Mouse (Mus musculus) CH12.LX (cell line): ENCODE data around the gene Tk2. TPM values are rescaled to one million over a fixed set of nuclear protein-coding genes. Genes with fewer than 3 reads are reported as not detected.
"Not testable (repeated sequence)": the region's sequence is repeated elsewhere in the genome, so short reads cannot be mapped to it uniquely, and the experiment has no call there.

Experiments used
- DNase-seq: peaks from one replicate; pipeline ENCODE4 v3.0.0-alpha.2; 2013; ENCODE audit errors: extremely low read depth
- H3K27ac ChIP-seq: 2 replicates; pipeline ENCODE4 v1.5.1; 2012; ENCODE audit warnings: low read depth, mild to moderate bottlenecking, control low read depth, moderate library complexity; ENCODE audit not compliant: insufficient read depth
- H3K27me3 ChIP-seq: replicated peaks from 2 replicates; pipeline ENCODE3; 2012; ENCODE audit warnings: inconsistent platforms
- H3K36me3 ChIP-seq, 2 experiments: replicated peaks in 1 of 2; 2 replicates each; pipeline versions ENCODE3 to v1.6.1; 2012; ENCODE audit warnings: inconsistent platforms in 1 of 2, low read length in 1 of 2, mild to moderate bottlenecking in 1 of 2, mixed read lengths in 1 of 2, moderate library complexity in 1 of 2; ENCODE audit not compliant: control insufficient read depth in 1 of 2, insufficient read depth in 1 of 2
- H3K4me1 ChIP-seq, 2 experiments: 2 replicates each; pipeline ENCODE4 v1.6.1; 2012; ENCODE audit warnings: inconsistent platforms in 1 of 2, moderate library complexity in 1 of 2; ENCODE audit not compliant: insufficient read depth in 2 of 2, control insufficient read depth in 1 of 2
- H3K4me2 ChIP-seq: 2 replicates; pipeline ENCODE4 v1.6.1; 2012; ENCODE audit warnings: low read depth, mild to moderate bottlenecking, control low read depth; ENCODE audit not compliant: poor library complexity, insufficient read depth, severe bottlenecking
- H3K4me3 ChIP-seq, 3 experiments: fragments of 150-350 bp in 1 of 3; sonication (generic) in 1 of 3; replicated peaks in 1 of 3; 2 replicates each; pipeline versions ENCODE3 to v1.5.1; 2011 to 2012; ENCODE audit warnings: low read depth in 2 of 3, low read length in 2 of 3, mild to moderate bottlenecking in 2 of 3, moderate library complexity in 2 of 3, control low read depth in 1 of 3, improper control_type of control experiment in 1 of 3, inconsistent platforms in 1 of 3, mixed read lengths in 1 of 3; ENCODE audit not compliant: poor library complexity in 1 of 3
- H3K79me2 ChIP-seq: replicated peaks from 2 replicates; pipeline ENCODE4 v1.6.1; 2012; ENCODE audit warnings: mild to moderate bottlenecking, moderate library complexity; ENCODE audit not compliant: control insufficient read depth, poor library complexity, insufficient read depth, severe bottlenecking; ENCODE audit errors: extremely low read depth
- H3K9ac ChIP-seq: 2 replicates; pipeline ENCODE4 v1.6.1; 2012; ENCODE audit warnings: low read depth, mild to moderate bottlenecking, control low read depth, moderate library complexity; ENCODE audit not compliant: insufficient read depth
- H3K9me3 ChIP-seq: replicated peaks from 2 replicates; pipeline ENCODE3; 2012; ENCODE audit warnings: low read length, inconsistent platforms, mixed read lengths
- BHLHE40 ChIP-seq: IDR thresholded peaks from 2 replicates; pipeline ENCODE4 v1.6.1; 2011; ENCODE audit warnings: mild to moderate bottlenecking, low read depth, low read length, improper control_type of control experiment
- CHD1 ChIP-seq: IDR thresholded peaks from 2 replicates; pipeline ENCODE4 v1.6.1; 2012; ENCODE audit warnings: low read depth, low read length, improper control_type of control experiment, inconsistent platforms
- CHD2 ChIP-seq: IDR thresholded peaks from 2 replicates; pipeline ENCODE4 v1.6.1; 2011; ENCODE audit warnings: low read length, improper control_type of control experiment
- CTCF ChIP-seq, 2 experiments: IDR thresholded peaks in 1 of 2; conservative IDR thresholded peaks in 1 of 2; 2 replicates each; pipeline ENCODE4 v1.5.1; 2011 to 2012; ENCODE audit warnings: low read depth in 2 of 2, low read length in 2 of 2, improper control_type of control experiment in 1 of 2, inconsistent platforms in 1 of 2, mild to moderate bottlenecking in 1 of 2, moderate library complexity in 1 of 2
- ELF1 ChIP-seq: IDR thresholded peaks from 2 replicates; pipeline ENCODE4 v1.6.1; 2014; ENCODE audit warnings: low read depth, mild to moderate bottlenecking, inconsistent platforms, low read length, improper control_type of control experiment
- ETS1 ChIP-seq: conservative IDR thresholded peaks from 2 replicates; pipeline ENCODE4 v1.6.1; 2012; ENCODE audit warnings: low read depth, mild to moderate bottlenecking, inconsistent platforms, low read length, improper control_type of control experiment, moderate library complexity
- GABPA ChIP-seq: IDR thresholded peaks from 2 replicates; pipeline ENCODE4 v1.6.1; 2012; ENCODE audit warnings: low read depth, low read length, improper control_type of control experiment, inconsistent platforms; ENCODE audit not compliant: insufficient replicate concordance
- HCFC1 ChIP-seq: IDR thresholded peaks from 2 replicates; pipeline ENCODE4 v1.6.1; 2012; ENCODE audit warnings: low read depth, mild to moderate bottlenecking, inconsistent platforms, low read length, improper control_type of control experiment
- IRF4 ChIP-seq: IDR thresholded peaks from 2 replicates; pipeline ENCODE4 v1.6.1; 2014; ENCODE audit warnings: low read depth, mild to moderate bottlenecking, inconsistent platforms, low read length, improper control_type of control experiment
- JUN ChIP-seq: IDR thresholded peaks from 2 replicates; pipeline ENCODE4 v1.6.1; 2011; ENCODE audit warnings: low read depth, mild to moderate bottlenecking, low read length, improper control_type of control experiment, moderate library complexity; ENCODE audit not compliant: insufficient read depth
- MAX ChIP-seq: IDR thresholded peaks from 2 replicates; pipeline ENCODE4 v1.6.1; 2011; ENCODE audit warnings: low read length, improper control_type of control experiment
- MAZ ChIP-seq: IDR thresholded peaks from 2 replicates; pipeline ENCODE4 v1.6.1; 2012; ENCODE audit warnings: low read depth, mild to moderate bottlenecking, inconsistent platforms, low read length, improper control_type of control experiment, moderate library complexity
- MYC ChIP-seq: IDR thresholded peaks from 2 replicates; pipeline ENCODE4 v1.6.1; 2011; ENCODE audit warnings: low read depth, mild to moderate bottlenecking, improper control_type of control experiment, low read length
- NELFE ChIP-seq: IDR thresholded peaks from 2 replicates; pipeline ENCODE4 v1.6.1; 2011; ENCODE audit warnings: low read depth, low read length, improper control_type of control experiment
- NRF1 ChIP-seq: IDR thresholded peaks from 2 replicates; pipeline ENCODE4 v1.6.1; 2014; ENCODE audit warnings: low read depth, mild to moderate bottlenecking, inconsistent platforms, low read length, improper control_type of control experiment, moderate library complexity
- POLR2A ChIP-seq: IDR thresholded peaks from 2 replicates; pipeline ENCODE4 v1.6.1; 2011; ENCODE audit warnings: low read depth, mild to moderate bottlenecking, improper control_type of control experiment, low read length
- POLR2AphosphoS2 ChIP-seq: IDR thresholded peaks from 2 replicates; pipeline ENCODE4 v1.6.1; 2011; ENCODE audit warnings: low read depth, low read length, improper control_type of control experiment
- RCOR1 ChIP-seq: conservative IDR thresholded peaks from 2 replicates; pipeline ENCODE4 v1.6.1; 2012; ENCODE audit warnings: low read depth, mild to moderate bottlenecking, inconsistent platforms, low read length, improper control_type of control experiment
- SIN3A ChIP-seq: IDR thresholded peaks from 2 replicates; pipeline ENCODE4 v1.6.1; 2012; ENCODE audit warnings: low read length, improper control_type of control experiment, inconsistent platforms
- TBP ChIP-seq: conservative IDR thresholded peaks from 2 replicates; pipeline ENCODE4 v1.6.1; 2011; ENCODE audit warnings: low read depth, low read length, improper control_type of control experiment
- UBTF ChIP-seq: IDR thresholded peaks from 2 replicates; pipeline ENCODE4 v1.6.1; 2012; ENCODE audit warnings: low read depth, mild to moderate bottlenecking, inconsistent platforms, low read length, improper control_type of control experiment, moderate library complexity
- USF2 ChIP-seq: conservative IDR thresholded peaks from 2 replicates; pipeline ENCODE4 v1.6.1; 2011; ENCODE audit warnings: low read depth, low read length, improper control_type of control experiment
- ZMIZ1 ChIP-seq: IDR thresholded peaks from 2 replicates; pipeline ENCODE4 v1.6.1; 2012; ENCODE audit warnings: low read depth, mild to moderate bottlenecking, inconsistent platforms, low read length, improper control_type of control experiment
- ZNF384 ChIP-seq: IDR thresholded peaks from 2 replicates; pipeline ENCODE4 v1.6.1; 2012; ENCODE audit warnings: low read depth, low read length, improper control_type of control experiment, inconsistent platforms
- dilution Hi-C: fragments of 300-500 bp; cut with MboI; formaldehyde crosslinking; loops from 2 replicates; pipeline ENCODE4 v1.14.3; 2020; ENCODE audit warnings: low sequenced_read_pairs; ENCODE audit not compliant: extremely low pct_unique_long_range_greater_than_20kb, extremely low pct_ligation_motif_present
- in situ Hi-C: fragments of 300-500 bp; cut with MboI; formaldehyde crosslinking; loops from 3 replicates; pipeline ENCODE4 v1.14.3; 2019; ENCODE audit warnings: low sequenced_read_pairs, low pct_ligation_motif_present, low pct_unique_long_range_greater_than_20kb, mixed read lengths
- polyA plus RNA-seq: library from polyadenylated mRNA; unstranded; fragments of >175 nt; gene quantifications from 2 replicates; pipeline ENCODE4 v1.2.1, GENCODE M21; 2012; ENCODE audit warnings: low read depth; ENCODE audit not compliant: insufficient read length
- total RNA-seq, 2 experiments: library from RNA; depleted of rRNA; stranded (reverse); fragments of 300-350 nt in 1 of 2; fragments of >200 nt in 1 of 2; gene quantifications; 2 replicates each; pipeline ENCODE4 v1.2.3; 2012 to 2014

The Tk2 gene
- total and polyA plus RNA-seq, 3 experiments = 7.3 to 13.5 (median 8.9) TPM

DNA sequence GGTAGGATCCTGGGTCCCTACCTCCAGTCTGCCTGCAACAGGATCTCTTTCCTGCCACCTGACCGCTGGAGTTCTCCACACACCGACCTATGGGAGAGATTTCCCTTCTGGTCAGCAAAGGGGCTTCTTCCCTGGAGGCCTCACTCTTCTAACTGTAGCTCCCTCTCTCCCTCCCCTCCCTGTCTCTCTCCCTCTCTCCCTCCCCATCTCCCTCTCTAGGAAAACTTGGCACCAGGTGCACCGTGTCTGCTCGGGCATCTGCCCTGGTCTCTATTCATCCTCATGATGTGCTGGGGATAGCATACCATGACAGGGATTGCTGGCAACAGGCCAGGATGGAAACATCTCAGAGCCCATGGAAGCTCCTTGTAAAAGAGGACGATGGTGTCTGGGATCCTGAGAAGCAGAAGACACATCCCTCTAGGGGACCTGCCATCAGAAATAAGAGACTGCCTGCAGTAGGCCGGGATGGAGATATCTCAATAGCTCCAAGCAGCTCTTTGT lies 20.6 kb upstream of the Tk2 start:
- Histone ChIP-seq H3K79me2 (no peaks in the 10 kb centered on the region), H3K4me3 (no peak overlapping the region), H3K36me3 (peaks cover 6 to 8% of the 10 kb centered on the region in 2 experiments), H3K27ac (no peak overlapping the region), H3K4me2 (no peak overlapping the region), H3K4me1 (no peaks in the 10 kb centered on the region), H3K9ac (no peak overlapping the region), H3K27me3 (no peaks in the 10 kb centered on the region), H3K9me3 (no peaks in the 10 kb centered on the region)
- TF ChIP-seq SIN3A (no peak), GABPA (no peak), ELF1 (no peak), ZNF384 (no peak), NRF1 (no peak), JUN (no peak), ZMIZ1 (no peak), RCOR1 (no peak), CTCF (conservative IDR thresholded peaks at IDR 0.05 in 1 of 2, IDR thresholded peaks at IDR 0.05 in 1 of 2; ENCODE audit: low read depth in 2 of 2, low read length in 2 of 2) (no peak), CHD1 (no peak), MAZ (no peak), POLR2A (no peak), MAX (no peak), POLR2AphosphoS2 (no peak), HCFC1 (no peak)
- no peak for DNase-seq
- dilution Hi-C loops (no loop called here), in situ Hi-C loops (no loop called here)

DNA sequence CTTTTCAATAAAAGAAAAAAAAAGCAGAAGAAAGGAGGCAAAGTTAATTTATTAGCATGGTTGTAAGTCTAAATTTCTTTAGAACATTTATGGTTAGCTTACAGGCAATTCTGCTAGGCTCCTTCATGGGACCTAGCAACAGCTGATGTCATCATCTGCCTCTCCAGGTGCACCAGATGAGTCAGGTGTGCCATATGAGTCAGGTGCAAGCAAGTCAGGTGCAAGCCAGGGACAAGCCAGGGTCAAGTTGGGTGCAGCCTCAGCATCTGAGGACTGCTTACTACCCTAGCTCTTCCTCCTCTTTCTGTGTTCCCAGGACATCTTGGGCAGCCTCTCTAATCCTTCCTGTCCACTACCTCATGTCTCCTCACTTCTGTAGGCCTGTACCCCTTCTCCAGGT lies 20.0 kb upstream of the Tk2 start:
- Histone ChIP-seq H3K27me3 (no peaks in the 10 kb centered on the region), H3K36me3 (peaks cover 9 to 14% of the 10 kb centered on the region in 2 experiments), H3K4me1 (no peaks in the 10 kb centered on the region), H3K4me2 (no peak overlapping the region), H3K9me3 (no peaks in the 10 kb centered on the region), H3K9ac (no peak overlapping the region), H3K79me2 (no peaks in the 10 kb centered on the region), H3K4me3 (no peak overlapping the region), H3K27ac (no peak overlapping the region)
- TF ChIP-seq MYC = no peak
- TF ChIP-seq IRF4 = no peak
- TF ChIP-seq CTCF (conservative IDR thresholded peaks at IDR 0.05 in 1 of 2, IDR thresholded peaks at IDR 0.05 in 1 of 2; ENCODE audit: low read depth in 2 of 2, low read length in 2 of 2) = no peak
- no peak for TF ChIP-seq BHLHE40
- TF ChIP-seq UBTF = no peak
- TF ChIP-seq NELFE = no peak
- no peak for TF ChIP-seq ZMIZ1
- no peak for TF ChIP-seq ELF1
- TF ChIP-seq JUN = no peak
- no peak for TF ChIP-seq POLR2A
- TF ChIP-seq CHD2 = no peak
- TF ChIP-seq ETS1 = no peak
- no peak for TF ChIP-seq TBP
- no peak for TF ChIP-seq USF2
- no peak for DNase-seq
- in situ Hi-C loops (no loop called here), dilution Hi-C loops (no loop called here)

DNA sequence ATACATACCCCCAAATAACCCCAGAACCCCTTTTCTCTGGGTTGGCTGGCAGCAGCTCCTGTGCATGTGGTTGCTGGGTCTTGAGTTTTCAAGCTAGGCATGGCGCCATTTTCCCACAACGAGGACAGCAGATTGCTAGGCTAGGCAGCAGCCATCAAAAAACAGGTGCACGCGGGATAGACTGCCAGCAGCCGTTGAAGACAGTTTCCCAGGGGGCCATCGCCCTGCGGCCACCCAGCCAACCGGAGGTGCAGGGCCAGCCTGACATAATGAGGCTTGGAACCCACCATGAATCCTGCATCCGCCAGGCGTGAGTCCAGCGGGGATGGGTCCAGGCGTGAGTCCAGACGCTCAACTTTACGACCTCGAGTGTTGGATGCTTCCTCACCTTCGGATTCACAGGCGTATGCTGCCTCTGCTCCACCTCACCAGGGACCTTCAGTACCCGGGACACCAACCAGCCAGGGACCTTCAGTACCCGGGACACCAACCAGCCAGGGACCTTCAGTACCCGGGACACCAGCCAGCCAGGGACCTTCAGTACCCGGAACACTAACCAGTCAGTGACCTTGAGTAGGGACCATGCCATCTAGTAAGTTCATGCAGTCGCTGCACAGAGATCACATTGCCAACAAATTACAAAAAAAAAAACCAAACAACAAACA lies 16.0 kb upstream of the Tk2 start:
- H3K79me2 ChIP-seq, H3K9ac ChIP-seq, DNase-seq, H3K9me3 ChIP-seq, H3K4me2 ChIP-seq, H3K27me3 ChIP-seq, in situ Hi-C loops, H3K4me1 ChIP-seq, dilution Hi-C loops, H3K27ac ChIP-seq, H3K4me3 ChIP-seq: not testable (repeated sequence)
- H3K36me3 ChIP-seq = peaks cover 11 to 34% of the 10 kb centered on the region in 2 experiments
